Mouse (Mus musculus) ES-E14 (cell line): ENCODE measurements around the gene Lrrc17.

Experiments
- MAFK ChIP-seq: IDR thresholded peaks from 2 replicates; pipeline ENCODE4 v1.6.1; 2014; ENCODE audit warnings: mild to moderate bottlenecking, low read depth, low read length, inconsistent platforms; ENCODE audit not compliant: insufficient read depth
- ZC3H11A ChIP-seq: IDR thresholded peaks from 2 replicates; pipeline ENCODE4 v1.6.1; 2012; ENCODE audit warnings: low read depth, mild to moderate bottlenecking, inconsistent platforms, low read length, borderline replicate concordance
- ZNF384 ChIP-seq: IDR thresholded peaks from 2 replicates; pipeline ENCODE4 v1.6.1; 2012; ENCODE audit warnings: low read depth, low read length, inconsistent platforms

- no peak for TF ChIP-seq MAFK
- no peak for TF ChIP-seq ZNF384
- no peak for TF ChIP-seq ZC3H11A
Measured at GRCm38 (mm10) chr5:21608311-21609304, 65.2 kb downstream of the Lrrc17 start.
